In the genomic region with DNA sequence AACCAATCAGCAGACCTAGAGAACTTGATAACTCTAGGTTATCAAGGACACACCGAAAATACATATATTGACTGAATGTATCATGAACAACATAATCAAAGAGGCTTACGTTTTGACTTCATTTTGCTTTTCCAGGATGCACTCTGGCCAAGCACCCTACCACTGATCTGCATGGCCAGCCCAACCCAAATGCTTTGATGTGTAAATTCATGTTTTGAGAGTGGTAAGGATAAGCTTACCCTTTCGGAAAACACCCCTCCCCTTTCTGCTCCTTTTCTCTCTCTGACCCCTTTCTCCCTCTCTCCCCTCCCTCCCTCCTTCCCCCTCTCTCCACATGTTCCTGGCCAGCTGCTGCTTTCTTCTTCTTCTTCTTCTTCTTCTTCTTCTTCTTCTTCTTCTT, we compare ENCODE assay signal across 25 mouse cellular contexts.
A peak's percentile ranks its signal among the peaks of the same experiment; 100 is the strongest.
DNase-seq lines count a peak whose midpoint lies in the region; ATAC-seq and TF ChIP-seq lines count a peak whose summit lies in the region.
"Had no signal": no experiment of that assay in that cellular context is flagged by ENCODE, and none has a peak within 500 bp of the region (broad histone marks: within the 10 kb centered on the region; RNA-seq: fewer than 3 reads in every experiment).

No protein-coding gene starts in this region.

- H3K4me2 ChIP-seq in neural tube, embryonic 15.5 days = no peak overlapping the region

- H3K4me3 ChIP-seq in megakaryocyte, embryonic 14.5 days (replicated peaks) = peak overlapping the region; percentile 28
- H3K4me3 ChIP-seq in ES-Bruce4 (ENCODE audit: low read depth, low read length) (no peak overlapping the region), macrophage (ENCODE audit: inconsistent target) (no peak overlapping the region)
- no peak overlapping the region for H3K4me3 ChIP-seq in neural tube, embryonic 15.5 days (replicated peaks)
- H3K4me3 ChIP-seq: embryonic facial prominence, embryonic 13.5 days; embryonic facial prominence, embryonic 15.5 days; erythroblast, embryonic 14.5 days; forebrain, embryonic 12.5 days had no signal

- TF ChIP-seq POLR2A in ES-Bruce4 (IDR thresholded peaks at IDR 0.05; ENCODE audit: insufficient read depth, low read length) = no peak

- WGBS in macrophage (ENCODE audit: missing documents) = 25% methylated on average over 3 of the region's 3 CpGs
- WGBS in neural tube, embryonic 15.5 days = 33% methylated on average over 3 of the region's 3 CpGs

- no peak for TF ChIP-seq CTCF in ES-Bruce4 (IDR thresholded peaks at IDR 0.05; ENCODE audit: low read depth, low read length)

- no peak overlapping the region for H3K9ac ChIP-seq in ES-Bruce4 (ENCODE audit: low read depth, poor library complexity, severe bottlenecking)
- H3K9ac ChIP-seq in neural tube, embryonic 15.5 days (replicated peaks) = no peak overlapping the region
- H3K9ac ChIP-seq: embryonic facial prominence, embryonic 13.5 days; embryonic facial prominence, embryonic 15.5 days; forebrain, embryonic 12.5 days had no signal

- H3K27me3 ChIP-seq in megakaryocyte, embryonic 14.5 days (replicated peaks) = peaks cover 13% of the 10 kb centered on the region
- H3K27me3 ChIP-seq in ES-Bruce4 (ENCODE audit: control insufficient read depth, insufficient read depth, low read length, poor library complexity, severe bottlenecking) = no peaks in the 10 kb centered on the region
- peaks cover 29% of the 10 kb centered on the region for H3K27me3 ChIP-seq in neural tube, embryonic 15.5 days (replicated peaks)
- H3K27me3 ChIP-seq: CH12.LX; embryonic facial prominence, embryonic 15.5 days had no signal

- peaks cover 41% of the 10 kb centered on the region for H3K4me1 ChIP-seq in megakaryocyte, embryonic 14.5 days
- H3K4me1 ChIP-seq in ES-Bruce4 (ENCODE audit: control insufficient read depth, insufficient read depth, low read length) = peaks cover 2% of the 10 kb centered on the region
- peaks cover 5% of the 10 kb centered on the region; the same call in 1 of the 2 replicates for H3K4me1 ChIP-seq in neural tube, embryonic 15.5 days

- DNase-seq in ZHBTc4 (ENCODE audit: low read depth, low spot score) = peak; percentile 33
- DNase-seq in urinary bladder, postnatal 14 days (ENCODE audit: low spot score) = no peak
- DNase-seq in urinary bladder, postnatal 4 days (ENCODE audit: low spot score in 2 of 2) = no peak
- DNase-seq: adrenal gland, adult 8-10 months; adrenal gland, postnatal 14 days; adrenal gland, postnatal 36 days; cerebellum, adult 11 months; cerebellum, adult 18-20 months; cerebellum, adult 8-10 months; cerebellum, adult 9-11 months; cerebellum, postnatal 14 days; cerebellum, postnatal 36 days; embryo, embryonic 11 days had no signal

- no peaks in the 10 kb centered on the region for H3K79me2 ChIP-seq in macrophage (ENCODE audit: inconsistent target)

- H3K9me3 ChIP-seq in megakaryocyte, embryonic 14.5 days = no peaks in the 10 kb centered on the region; the same call in 1 of the 2 replicates
- no peaks in the 10 kb centered on the region for H3K9me3 ChIP-seq in ES-Bruce4 (replicated peaks; ENCODE audit: control insufficient read depth, insufficient read depth, low read length, poor library complexity, severe bottlenecking)
- H3K9me3 ChIP-seq in neural tube, embryonic 15.5 days (replicated peaks) = no peaks in the 10 kb centered on the region
- H3K9me3 ChIP-seq: embryonic facial prominence, embryonic 13.5 days; embryonic facial prominence, embryonic 15.5 days; forebrain, embryonic 10.5 days; forebrain, embryonic 12.5 days had no signal

- peak; percentile 56; the same call in 1 of the 2 replicates for TF ChIP-seq EP300 in ES-Bruce4 (IDR thresholded peaks at IDR 0.05; ENCODE audit: insufficient read depth, low read depth, low read length)

- no peak for ATAC-seq in megakaryocyte, adult 5-6 weeks (ENCODE audit: poor library complexity, severe bottlenecking)
- ATAC-seq in neural tube, embryonic 15.5 days (ENCODE audit: low FRiP score) = no peak
- ATAC-seq: activated CD4-positive, CD25-positive, alpha-beta regulatory T cell, adult 4 months had no signal

- H3K27ac ChIP-seq in ES-Bruce4 (ENCODE audit: insufficient read depth, low read length) = peak overlapping the region; percentile 28; the same call in 1 of the 2 replicates
- H3K27ac ChIP-seq in macrophage = peak overlapping the region; percentile 80
- no peak overlapping the region for H3K27ac ChIP-seq in neural tube, embryonic 15.5 days (replicated peaks)
- H3K27ac ChIP-seq: embryonic facial prominence, embryonic 13.5 days; embryonic facial prominence, embryonic 15.5 days; forebrain, embryonic 10.5 days; forebrain, embryonic 12.5 days had no signal

- H3K36me3 ChIP-seq in megakaryocyte, embryonic 14.5 days (replicated peaks; ENCODE audit: low read length) = no peaks in the 10 kb centered on the region
- no peaks in the 10 kb centered on the region for H3K36me3 ChIP-seq in ES-Bruce4 (ENCODE audit: control insufficient read depth, insufficient read depth, low read length, poor library complexity, severe bottlenecking)
- H3K36me3 ChIP-seq in macrophage (ENCODE audit: inconsistent target) = no peaks in the 10 kb centered on the region
- H3K36me3 ChIP-seq in neural tube, embryonic 15.5 days = no peaks in the 10 kb centered on the region
- H3K36me3 ChIP-seq: embryonic facial prominence, embryonic 13.5 days; embryonic facial prominence, embryonic 15.5 days; forebrain, embryonic 10.5 days; forebrain, embryonic 12.5 days had no signal
